Comparison of ENCODE assay signal across 14 mouse cellular contexts in genomic region chr15:97603492-97603891, GRCm38 (mm10).
DNase-seq lines count a peak whose midpoint lies in the region; ATAC-seq and TF ChIP-seq lines count a peak whose summit lies in the region.
"Had no signal": no experiment of that assay in that cellular context is flagged by ENCODE, and none has a peak within 500 bp of the region (broad histone marks: within the 10 kb centered on the region; RNA-seq: fewer than 3 reads in every experiment).

No protein-coding gene starts in this region.

- H3K9ac ChIP-seq in lung, embryonic 14.5 days, result no peak overlapping the region
- H3K9ac ChIP-seq in ES-E14 (ENCODE audit: insufficient read depth, low read depth, low read length, poor library complexity, severe bottlenecking), result no peak overlapping the region
- H3K9ac ChIP-seq: heart, embryonic 13.5 days; lung, embryonic 15.5 days had no signal

- H3K4me2 ChIP-seq in lung, embryonic 14.5 days, result no peak overlapping the region
- H3K4me2 ChIP-seq: heart, embryonic 13.5 days; lung, embryonic 15.5 days had no signal

- no peak for ATAC-seq in lung, embryonic 14.5 days (ENCODE audit: insufficient read depth)
- peak; percentile 71 for ATAC-seq in megakaryocyte progenitor cell, adult 5-6 weeks (replicated peaks; ENCODE audit: poor library complexity)

- H3K9me3 ChIP-seq in lung, embryonic 14.5 days (ENCODE audit: low read depth, low read length), result no peaks in the 10 kb centered on the region
- H3K9me3 ChIP-seq in ES-E14 (ENCODE audit: control insufficient read depth, insufficient read depth, low read depth, low read length), result no peaks in the 10 kb centered on the region
- H3K9me3 ChIP-seq: heart, embryonic 13.5 days; lung, embryonic 15.5 days had no signal

- in situ Hi-C loops in ES-E14 (cut with MboI; ENCODE audit: low sequenced_read_pairs in 2 of 2, unreplicated experiment in 2 of 2), result no loop called here

- DNase-seq in gastrocnemius, adult 2 months, result no peak
- DNase-seq in gastrocnemius, adult 18-20 months (ENCODE audit: low spot score), result no peak
- peak; percentile 37 for DNase-seq in lung, embryonic 14.5 days
- no peak for DNase-seq in lung, postnatal 25 days (ENCODE audit: low spot score)
- DNase-seq in ES-E14 (ENCODE audit: low read depth, low spot score), result no peak
- DNase-seq in cerebellum, postnatal 14 days, result no peak
- no peak for DNase-seq in right cerebral cortex, postnatal 4 days
- DNase-seq: cerebellum, adult 8-10 months; gastrocnemius, postnatal 25 days; kidney, postnatal 4 days; left cerebral cortex, postnatal 4 days had no signal

- no peaks in the 10 kb centered on the region for H3K36me3 ChIP-seq in lung, embryonic 14.5 days (ENCODE audit: insufficient read depth)
- no peaks in the 10 kb centered on the region for H3K36me3 ChIP-seq in ES-E14 (ENCODE audit: control insufficient read depth, insufficient read depth, low read length, poor library complexity, severe bottlenecking)
- H3K36me3 ChIP-seq: heart, embryonic 13.5 days; lung, embryonic 15.5 days had no signal

- H3K4me1 ChIP-seq in lung, embryonic 14.5 days (ENCODE audit: insufficient read depth), result no peaks in the 10 kb centered on the region
- H3K4me1 ChIP-seq in ES-E14 (ENCODE audit: control insufficient read depth in 2 of 2, insufficient read depth in 2 of 2, low read length in 2 of 2, poor library complexity in 1 of 2), result peaks cover 7 to 8% of the 10 kb centered on the region in 2 experiments; a peak in 3 of 4 replicates

- intact Hi-C loops in gastrocnemius, adult 2 months (cut with DNase I), result no loop called here

- no peak overlapping the region for H3K4me3 ChIP-seq in gastrocnemius, adult 2 months
- H3K4me3 ChIP-seq in lung, embryonic 14.5 days (ENCODE audit: low read depth, low read length), result no peak overlapping the region
- H3K4me3 ChIP-seq in ES-E14 (ENCODE audit: insufficient read depth in 1 of 2, low read depth in 1 of 2, low read length in 2 of 2, poor library complexity in 1 of 2, severe bottlenecking in 1 of 2), result no peak overlapping the region
- H3K4me3 ChIP-seq: heart, embryonic 13.5 days; lung, embryonic 15.5 days had no signal

- 38% methylated on average over 6 of the region's 6 CpGs for whole genome bisulfite sequencing in lung, embryonic 14.5 days

- peak; percentile 49 for TF ChIP-seq CTCF in gastrocnemius, adult 2 months (IDR thresholded peaks at IDR 0.05)
- peak; percentile 52; the same call in 1 of the 2 replicates for TF ChIP-seq CTCF in lung, embryonic 14.5 days (IDR thresholded peaks at IDR 0.05; ENCODE audit: low read depth)

- no peak overlapping the region for H3K27ac ChIP-seq in gastrocnemius, adult 2 months
- H3K27ac ChIP-seq in lung, embryonic 14.5 days (ENCODE audit: low read depth), result no peak overlapping the region
- no peak overlapping the region for H3K27ac ChIP-seq in ES-E14 (ENCODE audit: insufficient read depth, low read depth, low read length, poor library complexity, severe bottlenecking)
- H3K27ac ChIP-seq: heart, embryonic 13.5 days; lung, embryonic 15.5 days had no signal

- no peaks in the 10 kb centered on the region for H3K27me3 ChIP-seq in lung, embryonic 14.5 days (ENCODE audit: insufficient read depth, low read length)
- H3K27me3 ChIP-seq: heart, embryonic 13.5 days; lung, embryonic 15.5 days had no signal

TF ChIP-seq in ES-E14, 5 proteins besides CTCF, POLR2A, EP300 and RAD21:
- TF ChIP-seq ZC3H11A (IDR thresholded peaks at IDR 0.05; ENCODE audit: borderline replicate concordance, low read depth, low read length) (0 out of 2 replicates have a peak, but pooled peaks have one; percentile 5), ZNF384 (IDR thresholded peaks at IDR 0.05; ENCODE audit: low read depth, low read length) (no peak)
